Mouse (Mus musculus) bone marrow macrophage, adult 2 months (primary cell): Measurements from ENCODE around the gene Shprh. TPM values are rescaled to one million over a fixed set of nuclear protein-coding genes. Genes with fewer than 3 reads are reported as not detected.

ENCODE experiments used
- H3K27ac ChIP-seq: 2 replicates; pipeline ENCODE4 v1.5.1; 2012; ENCODE audit warnings: low read depth, low read length; ENCODE audit not compliant: insufficient read depth
- H3K4me1 ChIP-seq: 2 replicates; pipeline ENCODE4 v1.6.1; 2012; ENCODE audit warnings: low read length; ENCODE audit not compliant: control insufficient read depth, insufficient read depth
- H3K4me3 ChIP-seq: 2 replicates; pipeline ENCODE4 v1.5.1; 2012; ENCODE audit warnings: mild to moderate bottlenecking, low read length, moderate library complexity; ENCODE audit not compliant: insufficient read depth
- CTCF ChIP-seq: IDR thresholded peaks from 2 replicates; pipeline ENCODE4 v1.5.1; 2012; ENCODE audit warnings: low read depth, mild to moderate bottlenecking, low read length, moderate library complexity
- POLR2A ChIP-seq: IDR thresholded peaks from 2 replicates; pipeline ENCODE4 v1.6.1; 2012; ENCODE audit warnings: mild to moderate bottlenecking, low read depth, low read length, borderline replicate concordance
- polyA plus RNA-seq: library from polyadenylated mRNA; stranded (reverse); fragments of >200 nt; gene quantifications from 2 replicates; pipeline ENCODE4 v1.2.4, GENCODE M21; 2012; ENCODE audit not compliant: missing spikeins, insufficient read depth, insufficient read length

Shprh gene
- polyA plus RNA-seq = 13.8 and 15.1 TPM in 2 replicates

- no peak for TF ChIP-seq POLR2A
- TF ChIP-seq CTCF = no peak
- H3K4me1 ChIP-seq = peaks cover 5% of the 10 kb centered on the region
- H3K27ac ChIP-seq = peak within 1 kb of the TSS; percentile 56; the same call in 1 of the 2 replicates
- H3K4me3 ChIP-seq = peak within 1 kb of the TSS; percentile 74
Measured at GRCm38 (mm10) chr10:11148884-11149741, at the start of gene Shprh. Gene Shprh (plus strand): TSS chr10:11149427.

GRCm38 (mm10) chr10:11121781-11122180 is 27.4 kb upstream of the Shprh start:
- H3K4me3 ChIP-seq = no peak overlapping the region
- no peak overlapping the region for H3K27ac ChIP-seq
- TF ChIP-seq CTCF (no peak), POLR2A (no peak)
- no peaks in the 10 kb centered on the region for H3K4me1 ChIP-seq

- 0 out of 2 replicates have a peak, but pooled peaks cover 2% of the 10 kb centered on the region for H3K4me1 ChIP-seq
- no peak for TF ChIP-seq POLR2A
- no peak for TF ChIP-seq CTCF
Measured at GRCm38 (mm10) chr10:11145580-11145979, 3.6 kb upstream of the Shprh start.

GRCm38 (mm10) chr10:11148446-11148845 is 781 bp upstream of the Shprh start:
- Histone ChIP-seq H3K4me1 (peaks cover 5% of the 10 kb centered on the region), H3K27ac (no peak overlapping the region), H3K4me3 (no peak overlapping the region)
- TF ChIP-seq CTCF (no peak), POLR2A (no peak)

More at GRCm38 (mm10) chr10:11145580-11145979, 3.6 kb upstream of the Shprh start:
- H3K27ac ChIP-seq = no peak overlapping the region
- no peak overlapping the region for H3K4me3 ChIP-seq

GRCm38 (mm10) chr10:11149742-11150125 is 507 bp downstream of the Shprh start:
- H3K4me3 ChIP-seq = peak overlapping the region; percentile 74
- TF ChIP-seq POLR2A = no peak
- peaks cover 5% of the 10 kb centered on the region for H3K4me1 ChIP-seq
- H3K27ac ChIP-seq = 0 out of 2 replicates have a peak overlapping the region, but pooled peaks have one; percentile 56

GRCm38 (mm10) chr10:11151644-11152043 is 2.4 kb downstream of the Shprh start:
- Histone ChIP-seq H3K27ac (no peak overlapping the region), H3K4me3 (no peak overlapping the region), H3K4me1 (peaks cover 5% of the 10 kb centered on the region)
- TF ChIP-seq POLR2A (no peak), CTCF (no peak)

GRCm38 (mm10) chr10:11157039-11157438 is 7.8 kb downstream of the Shprh start:
- H3K4me1 ChIP-seq = no peaks in the 10 kb centered on the region
- H3K27ac ChIP-seq = no peak overlapping the region
- TF ChIP-seq POLR2A (no peak), CTCF (no peak)
- H3K4me3 ChIP-seq = no peak overlapping the region

- no peak for TF ChIP-seq POLR2A
- no peak for TF ChIP-seq CTCF
- H3K4me3 ChIP-seq = no peak overlapping the region
- no peaks in the 10 kb centered on the region for H3K4me1 ChIP-seq
- H3K27ac ChIP-seq = no peak overlapping the region
Measured at GRCm38 (mm10) chr10:11164537-11164936, 15.3 kb downstream of the Shprh start.

GRCm38 (mm10) chr10:11170252-11170651 is 21.0 kb downstream of the Shprh start:
- H3K4me3 ChIP-seq = no peak overlapping the region
- no peaks in the 10 kb centered on the region for H3K4me1 ChIP-seq
- TF ChIP-seq CTCF (no peak), POLR2A (no peak)
- no peak overlapping the region for H3K27ac ChIP-seq

- Histone ChIP-seq H3K27ac (no peak overlapping the region), H3K4me3 (no peak overlapping the region), H3K4me1 (no peaks in the 10 kb centered on the region)
- TF ChIP-seq CTCF (no peak), POLR2A (no peak)
Measured at GRCm38 (mm10) chr10:11171615-11172014, 22.4 kb downstream of the Shprh start.
